Mouse (Mus musculus): ENCODE measurements around the gene Pax5.

DNA sequence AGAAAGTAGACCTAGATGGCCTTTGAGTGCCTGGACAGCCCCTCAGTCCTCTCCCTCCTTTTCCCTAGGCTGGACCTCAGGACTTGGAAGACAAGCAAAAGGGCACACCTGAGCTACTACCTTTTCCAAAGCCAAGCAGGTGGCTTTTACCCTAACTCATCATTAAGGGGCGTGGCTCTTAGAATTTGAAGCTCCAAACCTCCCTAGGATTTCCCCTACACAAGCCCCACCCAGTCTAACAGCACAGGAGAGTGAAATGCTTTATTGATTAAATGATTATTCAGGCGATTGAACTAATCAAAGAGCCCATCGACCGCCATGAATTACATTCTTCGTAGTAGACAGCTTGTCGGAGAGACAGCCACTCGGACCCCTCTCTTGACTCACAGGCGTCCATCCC, 2.0 kb downstream of the Pax5 start:
- TF ChIP-seq CTCF (IDR thresholded peaks at IDR 0.05) (no peak), POLR2A (IDR thresholded peaks at IDR 0.05; ENCODE audit: insufficient read depth, low read depth, low read length) (no peak)

Data from heart, adult 2 months (tissue).